Mouse (Mus musculus): Measurements from ENCODE around the gene Cyp2b10.

DNA sequence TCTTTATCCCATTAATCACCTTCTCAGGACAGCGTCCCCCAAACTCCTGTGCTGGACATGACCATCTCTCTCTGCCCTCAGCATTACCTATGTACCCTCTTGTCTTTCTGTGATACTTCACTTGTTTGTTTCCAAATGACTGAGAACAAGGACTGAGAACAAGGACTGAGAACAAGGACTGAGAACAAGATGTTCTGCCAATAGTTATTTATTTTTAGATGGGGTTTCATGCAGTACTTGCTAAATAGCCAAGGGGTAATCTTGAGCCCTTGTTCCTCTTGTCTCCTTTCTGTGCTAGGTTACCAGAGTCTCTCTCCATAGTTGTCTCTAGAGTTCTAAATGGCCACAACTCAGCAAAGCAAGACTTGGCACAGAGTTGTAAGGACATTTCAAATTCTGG, 13.1 kb upstream of the Cyp2b10 start:
- TF ChIP-seq CTCF (IDR thresholded peaks at IDR 0.05; ENCODE audit: extremely low read depth, insufficient read depth, insufficient read length, insufficient replicate concordance), result no peak
- no peak for TF ChIP-seq POLR2A (IDR thresholded peaks at IDR 0.05; ENCODE audit: low read depth, low read length)

Data from spleen, adult 2 months (tissue).